9 mouse cellular contexts compared by ENCODE assay signal in genomic region chr10:117515777-117516501, GRCm38 (mm10).
DNase-seq lines count a peak whose midpoint lies in the region; ATAC-seq and TF ChIP-seq lines count a peak whose summit lies in the region.
"Had no signal": no experiment of that assay in that cellular context is flagged by ENCODE, and none has a peak within 500 bp of the region (broad histone marks: within the 10 kb centered on the region; RNA-seq: fewer than 3 reads in every experiment).

No protein-coding gene starts in this region.

- H3K36me3 ChIP-seq in lung, embryonic 16.5 days (ENCODE audit: control insufficient read depth, insufficient read depth, low read length), result no peaks in the 10 kb centered on the region
- no peaks in the 10 kb centered on the region for H3K36me3 ChIP-seq in small intestine, adult 2 months (ENCODE audit: control insufficient read depth, insufficient read depth, low read length)

- H3K4me1 ChIP-seq in lung, embryonic 16.5 days (replicated peaks; ENCODE audit: control insufficient read depth, insufficient read depth, low read length), result peaks cover 11% of the 10 kb centered on the region; the same call in 1 of the 2 replicates
- peaks cover 5% of the 10 kb centered on the region; the same call in 1 of the 2 replicates for H3K4me1 ChIP-seq in small intestine, adult 2 months (ENCODE audit: control insufficient read depth, insufficient read depth, insufficient read length, low read length)

- 51% methylated on average over 10 of the region's 10 CpGs for WGBS in lung, embryonic 16.5 days
- 61% methylated on average over 10 of the region's 10 CpGs for WGBS in small intestine, adult 2 months

- H3K27me3 ChIP-seq in lung, embryonic 16.5 days (ENCODE audit: control insufficient read depth, insufficient read depth, low read depth, low read length), result no peaks in the 10 kb centered on the region
- no peaks in the 10 kb centered on the region; the same call in 1 of the 2 replicates for H3K27me3 ChIP-seq in small intestine, adult 2 months (ENCODE audit: control insufficient read depth, insufficient read depth, low read length)

- peak; percentile 61 for ATAC-seq in inflammation-experienced regulatory T-cells, adult 6 months
- peak; percentile 11 for ATAC-seq in lung, embryonic 16.5 days (ENCODE audit: low read depth)

- H3K9me3 ChIP-seq in lung, embryonic 16.5 days (ENCODE audit: control insufficient read depth, low read length), result no peaks in the 10 kb centered on the region

- intact Hi-C loops in left cerebral cortex, postnatal 14 days (cut with DNase I), result loop anchor here (2.0 kb wide), 1 partner anchor 161 kb away; no protein-coding TSS in a partner anchor
- intact Hi-C loops in left cerebral cortex, postnatal 10 days (cut with DNase I), result loop anchor here (5.0 kb wide), 1 partner anchor 161 kb away; no protein-coding TSS in a partner anchor
- intact Hi-C loops in gastrocnemius, postnatal 14 days (cut with DNase I; ENCODE audit: low total_unique reads), result loop anchor here (2.0 kb wide), 1 partner anchor 161 kb away; no protein-coding TSS in a partner anchor

- no peak for TF ChIP-seq POLR2A in small intestine, adult 2 months (IDR thresholded peaks at IDR 0.05; ENCODE audit: low read depth, low read length)

- H3K27ac ChIP-seq in lung, embryonic 16.5 days (ENCODE audit: low read length), result no peak overlapping the region
- no peak overlapping the region for H3K27ac ChIP-seq in small intestine, adult 2 months (ENCODE audit: insufficient read depth, low read depth, low read length)

- peak; percentile 26 to 51 for DNase-seq in left cerebral cortex, postnatal 14 days (ENCODE audit: low spot score in 2 of 2)
- no peak for DNase-seq in left cerebral cortex, postnatal 10 days (ENCODE audit: extremely low spot score in 1 of 2, low spot score in 2 of 2)
- DNase-seq in MN1 (ENCODE audit: low spot score), result peak; percentile 62
- peak; percentile 67 for DNase-seq in embryo, embryonic 10 days (ENCODE audit: low spot score)
- DNase-seq in gastrocnemius, postnatal 14 days, result no peak

- peak; percentile 63; the same call in 1 of the 2 replicates for TF ChIP-seq CTCF in small intestine, adult 2 months (IDR thresholded peaks at IDR 0.05; ENCODE audit: extremely low read depth, insufficient read length, insufficient replicate concordance, low read depth, low read length)

- H3K9ac ChIP-seq in lung, embryonic 16.5 days (ENCODE audit: low read length), result no peak overlapping the region

- H3K4me3 ChIP-seq in lung, embryonic 16.5 days (ENCODE audit: low read length), result no peak overlapping the region
- no peak overlapping the region for H3K4me3 ChIP-seq in small intestine, adult 2 months (ENCODE audit: low read depth, low read length)
- H3K4me3 ChIP-seq: erythroblast, embryonic 14.5 days had no signal

- H3K4me2 ChIP-seq in lung, embryonic 16.5 days (ENCODE audit: low read depth, low read length), result no peak overlapping the region

Comparison
In these comparisons a context has a peak if more than half of its experiments do, and no peak if none do; other contexts are left out.
1. DNase-seq: peak in left cerebral cortex, postnatal 14 days (2 of 2), MN1 (single experiment) and embryo, embryonic 10 days (single experiment); none in left cerebral cortex, postnatal 10 days (0 of 2) and gastrocnemius, postnatal 14 days (single experiment).